Mouse (Mus musculus): Measurements from ENCODE around the gene Srd5a1.
"Not testable (repeated sequence)": the region's sequence is repeated elsewhere in the genome, so short reads cannot be mapped to it uniquely, and the experiment has no call there.

Srd5a1 gene

DNA sequence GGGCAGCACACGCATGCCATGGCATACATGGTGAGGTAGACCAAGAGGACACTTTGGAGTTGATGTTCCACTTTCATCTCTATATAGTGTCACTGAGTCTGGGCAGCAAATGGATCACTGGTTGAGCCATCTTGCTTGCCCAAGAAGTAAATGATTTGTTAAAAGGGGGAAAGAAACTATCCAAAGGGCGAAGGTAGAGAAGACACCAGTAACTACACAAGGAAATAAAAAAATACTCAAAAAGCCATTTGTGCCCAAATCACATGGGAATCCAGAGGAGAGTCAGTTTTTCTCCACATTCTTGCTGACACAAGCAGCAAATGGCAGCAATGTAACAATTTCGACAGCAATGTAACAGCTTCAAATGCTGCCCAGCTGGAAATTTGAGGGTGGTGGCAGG lies 38.6 kb downstream of the Srd5a1 start:
- DNase-seq (ENCODE audit: low read depth): no peak

DNA sequence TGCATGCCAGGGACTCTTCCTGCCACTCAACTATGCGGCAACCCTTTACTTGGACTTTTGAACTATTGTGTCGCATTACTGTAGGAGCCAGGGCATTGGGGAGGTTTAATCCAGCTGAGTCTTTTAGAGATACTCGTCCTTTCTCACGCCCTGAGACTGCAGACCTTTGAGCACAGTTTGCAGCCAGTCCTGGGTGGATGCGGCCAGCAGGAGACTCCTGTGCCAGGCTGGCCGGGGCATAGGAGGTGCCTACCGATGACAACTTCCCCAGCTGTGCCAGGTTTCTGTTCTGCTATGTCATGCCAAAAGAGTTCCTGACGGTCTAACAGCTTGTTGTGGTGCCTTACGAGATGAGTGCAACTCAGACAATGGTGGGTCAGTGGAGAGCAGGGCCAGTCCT lies 42.0 kb downstream of the Srd5a1 start:
- no peak for DNase-seq (ENCODE audit: low read depth)

DNA sequence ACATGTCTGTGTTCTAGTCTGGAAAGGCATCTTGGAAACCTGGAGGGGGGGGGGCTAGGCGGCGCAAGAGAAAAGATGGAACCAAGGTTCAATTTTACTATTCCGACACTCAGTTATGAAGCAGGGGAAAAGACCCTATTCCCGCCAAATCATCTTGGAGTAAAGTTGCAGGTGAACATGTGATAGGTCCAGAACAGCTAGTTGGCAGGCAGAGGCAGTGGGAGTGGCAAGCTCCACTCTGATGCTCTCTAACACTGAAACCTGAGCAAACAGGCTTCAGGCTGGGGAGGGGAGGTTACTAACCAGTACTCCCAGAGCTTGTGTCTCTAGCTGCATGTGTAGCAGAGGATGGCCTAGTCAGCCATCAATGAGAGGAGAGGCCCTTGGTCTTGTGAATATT lies 45.8 kb downstream of the Srd5a1 start:
- DNase-seq (ENCODE audit: low read depth): not testable (repeated sequence)

DNA sequence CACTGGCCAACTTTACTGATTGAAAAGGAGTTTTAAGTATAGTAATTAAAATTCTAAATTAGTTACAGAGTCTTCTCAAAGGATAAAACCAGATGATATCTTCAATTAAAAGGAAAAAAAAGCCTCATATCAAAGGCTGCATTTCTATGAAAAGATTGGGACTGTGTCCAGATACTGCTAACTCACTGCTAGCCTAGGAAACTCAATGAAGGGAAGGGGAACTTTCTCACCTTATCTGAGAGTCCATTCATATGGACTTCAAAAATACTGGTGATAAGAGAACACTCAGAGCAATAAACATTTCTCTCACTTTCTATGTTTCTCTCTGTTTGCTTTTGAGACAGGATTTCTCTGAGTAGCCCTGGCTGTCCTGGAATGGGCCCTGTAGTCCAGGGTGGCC lies 46.7 kb downstream of the Srd5a1 start:
- DNase-seq (ENCODE audit: low read depth): no peak

DNA sequence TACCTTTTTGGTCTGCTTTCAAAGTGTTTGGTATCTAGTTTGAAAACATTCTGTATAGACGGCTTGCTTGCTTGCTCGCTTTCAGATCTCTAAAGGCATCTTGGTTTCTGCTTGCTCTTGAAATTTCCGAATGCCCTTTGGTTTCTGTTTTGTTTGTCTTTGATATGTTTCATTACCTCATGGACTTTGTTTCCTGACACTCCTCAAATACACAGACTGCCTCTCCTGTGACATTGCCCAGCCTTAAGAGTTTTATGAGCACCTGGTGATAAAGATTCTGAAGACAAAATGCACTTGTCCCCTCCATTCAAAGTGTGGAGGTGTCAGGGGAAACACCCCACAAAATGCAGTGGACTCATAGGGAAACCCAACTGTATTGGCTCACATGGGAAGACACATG lies 47.3 kb downstream of the Srd5a1 start:
- DNase-seq (ENCODE audit: low read depth): no peak

DNA sequence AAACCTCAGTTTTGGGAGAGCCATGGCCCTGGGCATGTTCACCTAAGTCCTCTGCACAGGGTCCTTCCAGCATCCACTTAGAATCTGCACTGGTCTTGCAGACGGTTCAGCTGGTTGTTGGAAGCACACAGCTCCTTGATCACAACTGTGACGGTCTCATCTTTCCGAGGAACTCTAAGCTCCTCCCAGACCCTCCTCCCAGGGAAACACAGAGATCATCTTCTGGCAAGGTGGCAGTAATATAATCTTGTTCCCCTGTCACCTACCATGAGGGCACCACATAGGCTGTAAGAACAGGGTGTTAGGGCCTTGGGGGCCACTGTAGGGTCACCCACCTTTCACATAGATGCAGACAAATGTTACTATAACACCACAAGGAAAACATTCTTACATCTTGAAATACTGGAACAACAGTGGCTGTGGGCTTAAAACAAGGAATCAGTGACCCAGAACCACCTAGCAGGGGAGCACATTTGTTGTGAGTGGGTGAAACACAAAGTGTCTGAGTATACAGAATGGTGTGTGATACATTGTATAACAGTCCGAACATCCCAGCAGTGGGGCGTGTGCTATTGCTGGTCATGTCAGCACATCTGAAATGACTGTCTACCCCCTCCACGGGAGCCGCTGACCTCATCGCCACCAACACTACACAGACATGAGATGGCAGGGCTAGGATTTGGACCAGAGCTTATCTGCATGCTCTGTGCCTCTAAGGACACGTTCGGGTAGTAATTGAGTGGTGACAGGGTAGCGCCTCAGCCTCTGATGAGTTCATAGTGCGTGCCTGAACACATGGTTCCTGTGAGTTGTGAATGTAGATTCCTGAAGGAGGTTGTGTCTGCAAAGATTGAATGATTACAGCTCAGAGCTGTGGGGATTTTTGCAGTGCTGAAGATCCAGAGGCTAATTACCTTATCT lies 48.3 kb downstream of the Srd5a1 start:
- no peak for DNase-seq (ENCODE audit: low read depth)

DNA sequence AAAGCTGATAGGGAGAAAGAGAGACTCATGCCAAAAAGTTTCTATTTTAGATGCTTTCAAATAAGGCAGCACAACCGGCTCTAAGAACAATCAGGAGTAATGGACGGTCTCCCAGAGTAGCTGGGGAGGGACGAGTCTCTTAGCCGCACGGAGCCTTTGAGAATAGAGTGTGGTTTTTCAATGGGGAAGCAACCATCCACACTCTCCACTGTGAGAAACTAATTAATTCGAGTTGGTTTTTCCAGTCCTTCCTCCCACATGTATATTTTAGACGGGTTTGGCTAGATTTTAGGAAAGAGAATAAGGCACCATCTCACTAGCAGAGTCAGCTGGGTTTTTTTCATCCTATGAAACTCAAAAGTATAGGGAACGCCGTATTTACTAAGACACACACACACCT lies 49.2 kb downstream of the Srd5a1 start:
- DNase-seq (ENCODE audit: low read depth): no peak

DNA sequence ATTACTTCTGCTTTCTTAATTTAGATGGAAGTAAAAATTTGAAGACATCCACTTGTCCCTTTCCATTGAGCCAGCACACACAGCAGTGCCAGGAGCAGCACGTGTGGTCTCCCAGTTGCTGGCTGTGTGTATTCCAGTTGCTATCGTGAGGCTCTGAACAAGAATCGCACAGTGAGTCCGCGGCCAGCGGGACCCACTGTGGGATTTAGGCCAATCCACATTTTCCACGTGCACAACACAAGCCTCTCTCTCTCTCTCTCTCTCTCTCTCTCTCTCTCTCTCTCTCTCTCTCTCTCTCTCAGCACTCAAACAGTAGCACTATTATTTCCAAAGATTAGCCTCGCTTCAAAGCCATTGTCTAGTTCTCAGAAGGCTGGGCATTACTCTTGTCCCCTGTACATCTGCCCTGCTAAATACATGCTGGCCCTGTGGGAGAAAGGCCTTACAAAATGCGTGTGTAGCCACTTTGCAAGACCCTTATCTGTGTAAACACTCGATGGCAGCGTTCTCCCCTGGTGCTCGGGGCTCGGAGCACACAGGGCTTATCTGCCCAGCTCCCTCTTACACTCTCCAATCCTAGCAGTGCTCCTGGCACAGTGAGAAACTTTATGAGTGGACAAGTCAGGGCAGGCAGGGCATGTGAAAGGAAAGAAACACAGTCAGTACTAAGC lies 51.8 kb downstream of the Srd5a1 start:
- DNase-seq (ENCODE audit: low read depth): no peak

DNA sequence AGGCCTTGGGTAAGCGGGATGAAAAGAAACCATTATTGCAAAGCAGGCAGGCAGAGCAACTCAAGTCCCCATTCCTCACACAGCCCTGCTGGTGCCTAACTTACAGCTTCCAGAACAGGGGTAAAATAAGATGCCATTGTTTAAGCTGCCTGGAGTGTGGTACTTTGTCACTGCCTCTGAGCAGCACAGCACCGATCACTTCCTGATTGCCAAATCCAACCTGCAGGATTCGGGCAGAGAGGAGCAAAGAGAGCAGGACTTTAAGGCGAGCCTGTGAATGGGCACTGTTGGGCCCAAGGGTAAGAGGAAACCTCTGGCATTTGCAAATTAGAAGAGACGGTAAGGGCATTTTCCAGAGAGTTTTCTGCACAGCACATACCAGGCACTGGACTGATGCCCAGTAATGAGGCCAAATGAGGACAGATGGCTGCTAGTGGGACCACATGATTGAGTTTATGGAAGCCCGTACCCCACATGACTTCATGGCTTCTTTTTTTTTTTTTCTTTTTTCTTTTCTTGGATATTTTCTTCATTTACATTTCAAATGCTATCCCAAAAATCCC lies 53.1 kb downstream of the Srd5a1 start:
- no peak for DNase-seq (ENCODE audit: low read depth)

DNA sequence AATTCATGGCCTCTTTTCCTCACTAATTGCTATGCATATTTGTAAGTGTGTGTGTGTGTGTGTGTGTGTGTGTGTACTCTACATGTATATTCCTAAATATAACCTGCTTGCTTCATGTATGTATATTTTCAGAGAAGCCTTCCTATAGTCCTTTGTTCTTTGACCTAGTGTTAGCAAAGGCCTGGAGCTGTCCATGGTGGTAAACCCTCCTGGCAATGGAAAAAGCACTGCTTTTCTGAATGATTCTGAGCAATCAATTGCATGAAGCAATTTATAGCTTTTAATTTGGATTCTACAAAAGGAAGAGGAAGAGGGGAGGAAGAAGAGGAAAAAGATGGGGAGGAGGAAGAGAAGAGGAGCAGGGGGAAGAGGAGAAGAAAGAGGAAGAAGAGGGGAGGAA lies 54.5 kb downstream of the Srd5a1 start:
- DNase-seq (ENCODE audit: low read depth): no peak

DNA sequence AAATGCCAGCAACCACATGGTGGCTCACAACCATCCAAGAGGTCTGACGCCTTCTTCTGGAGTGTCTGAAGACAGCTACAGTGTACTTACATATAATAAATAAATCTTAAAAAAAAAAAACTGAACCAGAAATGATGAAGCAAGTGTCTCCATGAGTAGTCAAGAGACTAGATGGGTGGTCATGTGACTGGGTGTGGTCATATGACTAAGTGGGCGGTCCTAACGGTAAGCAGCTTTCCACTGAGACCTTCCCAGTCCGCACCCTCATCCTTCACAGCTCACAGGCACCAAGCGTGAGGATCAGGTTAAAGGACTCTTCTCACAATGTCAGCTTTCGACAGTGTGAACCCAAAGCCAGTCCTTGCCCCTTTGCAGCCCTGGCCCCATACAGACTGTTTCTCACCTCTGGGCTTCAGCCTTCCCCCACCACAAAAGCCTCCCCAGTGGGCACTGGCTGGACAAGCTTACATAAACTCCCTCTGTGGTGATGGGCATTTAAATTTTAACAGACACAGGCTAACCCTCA lies 55.2 kb downstream of the Srd5a1 start:
- no peak for DNase-seq (ENCODE audit: low read depth)

DNA sequence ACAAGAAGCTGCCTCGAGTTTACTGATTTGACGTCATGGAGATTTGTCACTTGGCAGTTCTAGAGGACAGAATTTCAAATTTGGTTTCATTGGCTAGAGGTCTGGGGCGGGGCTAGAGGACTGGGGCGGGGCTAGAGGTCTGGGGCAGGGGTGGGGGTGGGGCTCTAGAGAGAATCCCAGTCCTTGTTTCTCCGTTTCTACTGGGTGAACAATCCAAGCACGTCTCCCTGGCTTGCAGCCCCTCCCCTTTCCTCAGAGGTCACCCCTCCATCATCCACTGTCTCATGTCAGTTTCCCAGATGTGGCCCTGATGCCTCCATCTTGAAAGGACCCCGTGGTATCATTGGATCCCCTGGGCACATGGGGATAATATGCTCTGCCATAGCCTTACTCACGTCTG lies 56.2 kb downstream of the Srd5a1 start:
- DNase-seq (ENCODE audit: low read depth): no peak

DNA sequence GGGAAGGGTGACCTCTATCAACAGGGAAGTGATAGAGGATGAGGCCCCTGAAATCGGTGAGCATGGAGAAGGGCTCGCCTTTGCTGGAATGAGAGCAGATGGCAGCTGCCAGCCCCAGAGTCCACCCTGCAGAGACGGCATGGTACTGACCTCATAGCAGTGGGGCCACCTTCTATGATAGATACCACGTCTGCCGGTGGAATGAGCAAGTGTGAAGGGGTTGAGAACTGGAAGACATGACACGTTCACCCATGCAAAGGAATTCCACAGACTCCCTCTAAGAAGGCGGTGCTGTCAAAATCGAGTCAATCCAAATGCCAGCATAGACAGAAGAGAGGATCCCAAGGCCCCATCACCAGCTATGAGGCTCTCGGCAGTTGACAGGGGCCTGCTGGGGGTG lies 57.0 kb downstream of the Srd5a1 start:
- DNase-seq (ENCODE audit: low read depth): no peak

DNA sequence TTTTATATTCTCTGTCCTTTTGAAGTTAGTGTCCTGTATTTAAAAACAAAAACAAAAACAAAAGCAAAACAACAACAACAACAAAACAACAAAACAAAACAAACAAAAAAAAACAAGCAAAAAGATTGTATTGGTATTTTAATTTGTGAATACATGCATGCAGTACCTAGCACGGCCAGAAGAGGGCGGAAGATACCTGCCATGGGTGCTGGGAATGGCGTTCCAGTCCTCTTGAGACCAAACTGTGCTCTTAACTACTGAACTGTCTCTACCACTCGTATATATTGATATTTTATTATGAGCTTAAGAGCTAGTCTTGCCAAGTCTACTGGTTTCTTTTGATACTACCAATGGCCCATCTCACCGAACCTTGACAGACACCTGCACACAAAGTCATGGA lies 58.2 kb downstream of the Srd5a1 start:
- peak; percentile 66 for DNase-seq (ENCODE audit: low read depth)

DNA sequence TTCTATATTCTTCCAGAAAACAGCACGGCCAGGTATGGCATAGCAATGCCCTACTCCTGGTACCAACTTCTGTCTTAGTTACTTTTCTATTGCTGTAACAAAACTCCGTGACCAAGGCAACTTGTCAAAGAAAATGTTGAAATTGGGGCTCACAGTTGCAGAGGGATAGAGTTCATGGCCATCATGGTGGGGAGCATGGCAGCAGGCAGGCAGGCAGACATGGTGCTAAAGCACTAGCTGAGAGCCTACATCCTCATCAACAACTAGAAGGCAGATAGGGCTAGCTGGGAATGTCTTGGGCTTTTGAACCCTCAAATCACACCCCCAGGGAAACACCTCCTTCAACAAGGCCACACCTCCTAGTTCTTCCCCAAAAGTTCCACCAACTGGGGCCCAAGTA lies 60.4 kb downstream of the Srd5a1 start:
- no peak for DNase-seq (ENCODE audit: low read depth)

DNA sequence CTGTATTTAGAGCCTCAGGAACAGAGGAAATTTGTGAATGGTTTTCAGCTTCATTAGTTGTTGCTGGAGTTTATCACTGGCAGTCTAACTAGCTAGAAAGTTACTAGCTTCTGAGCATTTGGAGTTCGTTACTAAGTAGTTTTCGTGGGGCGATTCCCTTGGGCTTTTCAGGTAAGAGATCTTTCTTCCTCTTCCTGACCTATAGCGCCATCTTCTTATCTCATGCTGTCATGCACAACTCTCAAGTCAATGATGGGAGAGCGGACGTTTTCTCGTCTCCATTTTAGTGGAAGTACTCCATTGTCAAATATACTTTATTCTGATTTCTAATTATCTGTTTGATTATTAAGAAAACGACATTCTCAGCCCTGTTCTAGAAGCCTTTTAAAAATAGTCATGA lies 61.3 kb downstream of the Srd5a1 start:
- no peak for DNase-seq (ENCODE audit: low read depth)

DNA sequence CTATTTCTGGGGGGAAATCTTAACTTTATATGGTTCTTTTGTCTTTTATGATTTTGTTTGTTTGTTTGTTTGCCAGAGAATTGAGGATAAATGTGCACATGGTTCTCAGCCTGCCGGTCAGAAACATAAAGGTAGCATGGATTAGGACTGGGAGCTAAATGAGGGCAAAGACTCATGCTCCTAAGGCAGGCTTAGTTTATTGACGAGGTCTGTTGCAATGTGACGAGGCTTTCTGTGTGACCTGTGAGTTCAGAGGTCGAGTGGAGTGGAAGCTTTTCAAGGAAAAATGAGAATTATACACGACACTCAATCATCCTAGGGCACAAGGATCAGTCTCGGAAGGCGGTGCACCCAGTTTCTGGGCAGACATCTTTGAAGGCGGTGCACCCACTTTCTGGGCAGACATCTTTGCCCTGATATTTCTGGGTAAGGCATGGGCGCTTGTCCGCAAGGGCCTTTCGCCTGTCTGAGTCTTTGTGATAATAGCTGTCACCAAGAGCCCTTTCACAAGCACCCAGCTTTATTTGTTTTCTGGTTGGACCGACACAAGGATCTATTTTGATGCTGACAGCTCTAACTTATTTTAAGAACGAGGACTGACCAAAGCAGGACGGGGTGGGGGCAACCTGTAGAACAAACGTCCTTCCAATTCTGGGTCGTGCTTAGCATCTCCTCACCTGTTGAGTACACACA lies 63.6 kb downstream of the Srd5a1 start:
- DNase-seq (ENCODE audit: low read depth): no peak

DNA sequence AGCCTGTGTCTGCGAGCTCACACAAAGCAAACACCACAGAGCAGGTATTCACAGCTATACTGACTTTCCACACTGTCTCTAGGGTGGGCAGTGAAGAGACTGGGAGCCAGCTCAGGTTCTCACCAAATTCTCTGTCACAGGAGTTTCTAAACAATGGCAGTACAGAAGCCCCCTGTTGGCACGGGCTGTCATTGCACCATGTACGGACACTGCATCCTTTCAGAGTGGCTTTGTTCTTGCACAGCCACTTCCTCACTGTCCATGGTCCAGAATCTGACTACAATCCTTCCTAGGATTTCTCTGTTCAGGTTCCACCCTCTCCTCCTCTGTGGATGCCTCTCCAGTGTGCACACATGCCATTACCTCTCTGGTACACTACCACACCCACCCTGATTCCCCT lies 66.2 kb downstream of the Srd5a1 start:
- peak; percentile 78 for DNase-seq (ENCODE audit: low read depth)

DNA sequence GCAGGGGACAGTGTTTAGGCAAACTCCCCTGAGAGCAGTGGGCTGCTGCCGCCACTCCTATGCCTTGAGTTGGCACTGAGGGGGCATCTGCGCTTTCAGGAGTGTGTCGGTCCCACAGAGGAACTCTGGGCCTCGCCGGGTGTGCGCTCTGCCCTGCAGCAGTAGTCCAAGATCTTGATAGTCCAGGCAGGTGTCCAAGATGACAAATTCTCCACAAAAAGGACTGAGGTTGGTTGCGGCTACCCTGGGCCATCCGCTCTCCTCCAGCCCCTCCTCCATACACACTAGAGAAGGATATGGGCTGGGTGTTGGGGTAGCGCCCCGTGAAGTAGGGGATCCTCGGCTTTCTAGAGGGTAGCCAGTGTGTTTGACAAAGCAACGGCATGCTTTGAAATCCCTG lies 67.6 kb downstream of the Srd5a1 start:
- no peak for DNase-seq (ENCODE audit: low read depth)

DNA sequence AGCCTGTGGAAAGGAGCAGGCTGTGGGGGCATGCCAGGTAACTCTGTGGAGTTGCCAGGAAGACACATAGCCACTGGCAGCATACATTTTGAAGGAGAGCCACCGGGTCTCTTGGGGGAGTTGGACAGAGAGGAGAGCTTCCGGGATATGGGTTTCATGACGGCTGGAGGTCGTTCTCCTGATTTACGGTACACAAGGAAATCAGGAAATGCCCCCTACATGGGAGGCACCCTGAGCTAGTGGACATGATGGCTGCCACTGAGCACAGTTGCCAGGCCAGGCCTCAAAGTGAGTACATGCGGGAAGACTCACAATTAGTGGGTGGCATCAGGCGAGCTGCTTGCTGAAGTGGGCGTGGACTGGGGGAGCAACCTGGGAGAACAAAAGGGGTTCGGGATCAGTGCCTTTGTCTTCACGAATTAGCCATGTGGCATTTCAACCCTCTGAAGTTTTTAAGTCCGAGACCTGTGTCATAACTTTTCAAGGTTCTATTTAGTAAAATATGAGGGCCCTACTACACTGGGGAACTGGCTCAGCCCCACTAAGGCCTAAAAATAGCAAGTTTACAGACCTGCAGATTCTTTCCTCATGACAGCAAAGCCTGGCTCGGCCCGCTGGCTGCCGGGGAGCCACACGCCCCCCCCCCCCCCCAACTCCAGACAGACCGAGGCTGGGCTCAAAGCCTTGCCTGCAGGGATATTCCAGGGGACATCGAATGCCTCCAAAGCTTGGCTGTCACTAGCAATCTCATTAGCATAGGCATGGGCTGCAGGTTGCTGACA lies 68.5 kb downstream of the Srd5a1 start:
- DNase-seq (ENCODE audit: low read depth): no peak

DNA sequence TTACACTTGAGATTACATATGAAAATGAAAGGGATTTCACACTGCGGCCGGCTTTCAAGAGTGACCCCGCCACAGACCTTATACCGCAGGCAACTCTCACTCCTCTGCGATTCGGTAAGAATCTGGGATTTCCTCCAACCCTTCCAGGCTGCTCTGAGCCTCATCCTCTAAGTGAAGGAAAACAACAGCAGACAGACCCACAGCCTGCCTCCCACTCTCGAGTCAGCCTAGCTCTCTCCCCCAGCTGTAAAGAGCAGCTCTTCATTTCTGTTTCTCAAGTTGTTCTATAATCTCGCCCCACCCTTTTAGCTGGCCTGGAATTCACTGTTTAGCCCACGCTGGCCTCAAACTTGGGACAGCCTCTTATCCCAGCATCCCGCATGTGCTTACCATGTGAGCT lies 69.5 kb downstream of the Srd5a1 start:
- DNase-seq (ENCODE audit: low read depth): no peak

DNA sequence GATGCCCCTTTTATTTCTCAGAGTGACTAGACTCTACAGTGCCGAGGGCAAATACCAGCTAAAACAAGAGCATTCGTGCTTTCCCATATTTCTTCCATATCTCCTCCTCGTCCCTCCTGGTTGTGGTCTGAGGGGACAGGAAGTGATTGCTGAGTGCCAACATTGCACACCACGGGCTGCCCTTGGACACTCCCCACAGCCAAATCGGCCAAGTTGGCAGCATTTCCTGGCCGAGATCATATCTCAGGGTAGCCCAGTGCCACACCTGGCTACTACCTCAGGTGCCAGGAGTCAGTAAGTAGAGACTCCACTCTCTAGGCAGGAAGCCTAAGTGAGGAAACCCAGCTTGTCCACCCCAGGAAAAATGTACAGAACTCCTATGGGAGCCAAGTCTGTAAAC lies 70.0 kb downstream of the Srd5a1 start:
- DNase-seq (ENCODE audit: low read depth): no peak
